Mouse (Mus musculus) cerebellum, postnatal 25 days (tissue): ENCODE data around the gene Cmah.
A peak's percentile ranks its signal among the peaks of the same experiment; 100 is the strongest.

ENCODE experiments used
- DNase-seq, 2 experiments: peaks; one replicate each; pipeline ENCODE4 v3.0.0; 2021; ENCODE audit warnings: mixed read lengths in 2 of 2

The Cmah gene

GRCm38 (mm10) chr13:24485964-24486363, 158.8 kb downstream of the Cmah start:
- DNase-seq, result no peak

GRCm38 (mm10) chr13:24486403-24486802, 159.2 kb downstream of the Cmah start:
- DNase-seq, result no peak

- DNase-seq, result no peak
These were observed 159.9 kb downstream of the Cmah start for GRCm38 (mm10) chr13:24487061-24487460.

- DNase-seq, result no peak
These were observed 160.3 kb downstream of the Cmah start for GRCm38 (mm10) chr13:24487546-24487945.

GRCm38 (mm10) chr13:24488526-24489070, 161.4 kb downstream of the Cmah start:
- DNase-seq, result no peak

GRCm38 (mm10) chr13:24489515-24489914, 162.3 kb downstream of the Cmah start:
- no peak for DNase-seq

GRCm38 (mm10) chr13:24490041-24490440, 162.8 kb downstream of the Cmah start:
- no peak for DNase-seq

- no peak for DNase-seq
These were observed 163.9 kb downstream of the Cmah start for GRCm38 (mm10) chr13:24491101-24491500.

GRCm38 (mm10) chr13:24493784-24494183, 166.6 kb downstream of the Cmah start:
- no peak for DNase-seq

GRCm38 (mm10) chr13:24496353-24496752, 169.1 kb downstream of the Cmah start:
- DNase-seq, result no peak

GRCm38 (mm10) chr13:24497001-24497400, 169.8 kb downstream of the Cmah start:
- DNase-seq, result no peak

- DNase-seq, result no peak
These were observed 171.1 kb downstream of the Cmah start for GRCm38 (mm10) chr13:24498342-24498741.

- DNase-seq, result peak in 1 of 2 experiments; percentile 15
These were observed 172.3 kb downstream of the Cmah start for GRCm38 (mm10) chr13:24499505-24499904.

- DNase-seq, result no peak
These were observed 174.1 kb downstream of the Cmah start for GRCm38 (mm10) chr13:24501179-24501905.

- no peak for DNase-seq
These were observed 174.7 kb downstream of the Cmah start for GRCm38 (mm10) chr13:24501919-24502318.

- DNase-seq, result no peak
These were observed 178.6 kb downstream of the Cmah start for GRCm38 (mm10) chr13:24505812-24506211.

- no peak for DNase-seq
These were observed 180.0 kb downstream of the Cmah start for GRCm38 (mm10) chr13:24507156-24507555.

- DNase-seq, result no peak
These were observed 181.7 kb downstream of the Cmah start for GRCm38 (mm10) chr13:24508917-24509316.

GRCm38 (mm10) chr13:24511367-24511766, 184.2 kb downstream of the Cmah start:
- no peak for DNase-seq

- DNase-seq, result no peak
These were observed 184.8 kb downstream of the Cmah start for GRCm38 (mm10) chr13:24511932-24512520.

GRCm38 (mm10) chr13:24513717-24514116, 186.5 kb downstream of the Cmah start:
- DNase-seq, result no peak

- DNase-seq, result no peak
These were observed 188.0 kb downstream of the Cmah start for GRCm38 (mm10) chr13:24515101-24515675.

- DNase-seq, result no peak
These were observed 190.6 kb downstream of the Cmah start for GRCm38 (mm10) chr13:24517757-24518156.

GRCm38 (mm10) chr13:24518887-24519286, 191.7 kb downstream of the Cmah start:
- peak in 1 of 2 experiments; percentile 42 for DNase-seq
